Mouse (Mus musculus) olfactory bulb, adult 2 months (tissue): ENCODE results near the gene Ankrd27. TPM values are rescaled to one million over a fixed set of nuclear protein-coding genes. Genes with fewer than 3 reads are reported as not detected.

Experiments
- H3K27ac ChIP-seq: fragments of 200-500 bp; 2 replicates; pipeline ENCODE4 v1.5.1; 2012; ENCODE audit warnings: low read depth, low read length; ENCODE audit not compliant: insufficient read depth
- H3K4me1 ChIP-seq: fragments of 200-500 bp; 2 replicates; pipeline ENCODE4 v1.6.1; 2012; ENCODE audit warnings: low read length; ENCODE audit not compliant: control insufficient read depth, insufficient read depth
- H3K4me3 ChIP-seq: fragments of 200-500 bp; 2 replicates; pipeline ENCODE4 v1.5.1; 2012; ENCODE audit warnings: mild to moderate bottlenecking, low read depth, low read length, moderate library complexity; ENCODE audit not compliant: insufficient read depth
- CTCF ChIP-seq: fragments of 200-500 bp; IDR thresholded peaks from 2 replicates; pipeline ENCODE4 v1.5.1; 2012; ENCODE audit warnings: low read depth, mild to moderate bottlenecking, low read length, moderate library complexity; ENCODE audit not compliant: insufficient read depth
- POLR2A ChIP-seq: fragments of 200-500 bp; IDR thresholded peaks from 2 replicates; pipeline ENCODE4 v1.6.1; 2012; ENCODE audit warnings: mild to moderate bottlenecking, low read depth, low read length, moderate library complexity; ENCODE audit not compliant: insufficient read depth
- WGBS: fragments of 180-500 bp; shearing (Covaris S2); methylation state at CpG from one replicate; pipeline ENCODE4 v1.1.7; 2018; 5-methylcytosine and 5-hydroxymethylcytosine counted together
- polyA plus RNA-seq: library from polyadenylated mRNA; stranded (reverse); fragments of >200 nt; gene quantifications from 2 replicates; pipeline ENCODE4 v1.2.4, GENCODE M21; 2012; ENCODE audit warnings: low replicate concordance; ENCODE audit not compliant: missing spikeins, insufficient read depth, insufficient read length

Ankrd27 gene
- polyA plus RNA-seq, result not detected in 2 replicates

DNA sequence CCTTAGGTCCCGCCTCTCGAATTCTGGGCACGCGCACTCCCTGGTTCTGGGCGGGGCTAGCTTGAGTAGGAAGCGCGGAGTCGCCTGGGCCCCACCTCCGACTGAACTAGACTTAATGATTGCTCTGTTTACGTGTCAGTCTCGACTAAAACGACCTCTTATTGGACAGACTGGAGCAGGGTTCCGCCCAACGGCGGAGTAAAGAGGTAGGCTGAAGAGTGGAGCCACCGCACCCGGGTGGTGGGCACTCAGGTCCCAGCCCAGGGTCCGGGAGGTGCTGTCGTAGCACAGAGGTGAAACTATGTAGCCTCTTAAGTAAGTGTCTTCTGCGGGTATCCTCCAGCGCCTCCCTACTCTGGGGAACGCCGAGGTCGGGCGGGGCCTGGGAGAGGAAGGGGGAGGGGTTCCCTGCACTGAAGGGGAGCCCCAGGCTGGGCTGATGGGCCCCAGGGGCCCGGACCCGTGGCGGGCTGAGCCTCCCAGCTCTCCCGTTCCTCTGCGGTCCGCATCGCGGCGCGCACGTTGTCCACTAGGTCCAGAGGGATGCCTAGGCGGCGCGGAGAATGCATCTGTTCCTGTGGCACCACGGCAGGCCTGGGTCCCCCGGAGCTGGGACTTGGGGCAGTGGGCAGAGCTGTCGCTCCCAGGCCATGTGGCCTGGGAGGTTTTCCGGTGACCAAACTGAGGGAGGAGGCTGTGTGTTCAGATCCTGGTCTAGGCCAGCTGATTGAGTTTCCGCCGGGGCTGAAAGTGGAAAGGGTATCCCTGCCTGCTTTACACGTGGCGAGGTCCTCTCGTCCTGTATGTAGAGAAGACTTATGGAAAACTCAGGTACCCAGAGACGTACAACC lies at the start of gene Ankrd27:
Gene Ankrd27 (plus strand): TSS at position 190 of the 851 bp plus-strand sequence.
- H3K4me1 ChIP-seq, result peaks cover 23% of the 10 kb centered on the region
- WGBS, result under 1% methylated on average over 49 of the region's 49 CpGs
- no peak within 1 kb of the TSS for H3K27ac ChIP-seq
- peak within 1 kb of the TSS; percentile 64 for H3K4me3 ChIP-seq
- TF ChIP-seq POLR2A (no peak; the same call in 1 of the 2 replicates), CTCF (no peak)

GRCm38 (mm10) chr7:35537562-35537961 lies 48.5 kb upstream of the Ankrd27 start, which contains the start of gene Tdrd12:
Gene Tdrd12 (minus strand): TSS chr7:35537745.
- 92% methylated on average over 17 of the region's 17 CpGs for WGBS
- H3K4me3 ChIP-seq, result no peak within 1 kb of the TSS
- no peaks in the 10 kb centered on the region for H3K4me1 ChIP-seq
- H3K27ac ChIP-seq, result no peak within 1 kb of the TSS
- TF ChIP-seq POLR2A (no peak), CTCF (no peak)

GRCm38 (mm10) chr7:35545881-35546280 lies 40.2 kb upstream of the Ankrd27 start:
- 27% methylated on average over 4 of the region's 4 CpGs for WGBS
- Histone ChIP-seq H3K4me1 (no peaks in the 10 kb centered on the region), H3K4me3 (no peak overlapping the region), H3K27ac (no peak overlapping the region)
- TF ChIP-seq CTCF (no peak), POLR2A (no peak)

GRCm38 (mm10) chr7:35553751-35554604 lies 32.1 kb upstream of the Ankrd27 start:
- WGBS, result 63% methylated on average over 10 of the region's 10 CpGs
- peak overlapping the region; percentile 81 for H3K4me3 ChIP-seq
- peaks cover 3% of the 10 kb centered on the region for H3K4me1 ChIP-seq
- no peak for TF ChIP-seq CTCF
- TF ChIP-seq POLR2A, result no peak
- peak overlapping the region; percentile 65; the same call in 1 of the 2 replicates for H3K27ac ChIP-seq

GRCm38 (mm10) chr7:35554605-35555175 lies 31.4 kb upstream of the Ankrd27 start:
- 2% methylated on average over 28 of the region's 28 CpGs for WGBS
- Histone ChIP-seq H3K27ac (peak overlapping the region; percentile 65), H3K4me1 (peaks cover 3% of the 10 kb centered on the region)

DNA sequence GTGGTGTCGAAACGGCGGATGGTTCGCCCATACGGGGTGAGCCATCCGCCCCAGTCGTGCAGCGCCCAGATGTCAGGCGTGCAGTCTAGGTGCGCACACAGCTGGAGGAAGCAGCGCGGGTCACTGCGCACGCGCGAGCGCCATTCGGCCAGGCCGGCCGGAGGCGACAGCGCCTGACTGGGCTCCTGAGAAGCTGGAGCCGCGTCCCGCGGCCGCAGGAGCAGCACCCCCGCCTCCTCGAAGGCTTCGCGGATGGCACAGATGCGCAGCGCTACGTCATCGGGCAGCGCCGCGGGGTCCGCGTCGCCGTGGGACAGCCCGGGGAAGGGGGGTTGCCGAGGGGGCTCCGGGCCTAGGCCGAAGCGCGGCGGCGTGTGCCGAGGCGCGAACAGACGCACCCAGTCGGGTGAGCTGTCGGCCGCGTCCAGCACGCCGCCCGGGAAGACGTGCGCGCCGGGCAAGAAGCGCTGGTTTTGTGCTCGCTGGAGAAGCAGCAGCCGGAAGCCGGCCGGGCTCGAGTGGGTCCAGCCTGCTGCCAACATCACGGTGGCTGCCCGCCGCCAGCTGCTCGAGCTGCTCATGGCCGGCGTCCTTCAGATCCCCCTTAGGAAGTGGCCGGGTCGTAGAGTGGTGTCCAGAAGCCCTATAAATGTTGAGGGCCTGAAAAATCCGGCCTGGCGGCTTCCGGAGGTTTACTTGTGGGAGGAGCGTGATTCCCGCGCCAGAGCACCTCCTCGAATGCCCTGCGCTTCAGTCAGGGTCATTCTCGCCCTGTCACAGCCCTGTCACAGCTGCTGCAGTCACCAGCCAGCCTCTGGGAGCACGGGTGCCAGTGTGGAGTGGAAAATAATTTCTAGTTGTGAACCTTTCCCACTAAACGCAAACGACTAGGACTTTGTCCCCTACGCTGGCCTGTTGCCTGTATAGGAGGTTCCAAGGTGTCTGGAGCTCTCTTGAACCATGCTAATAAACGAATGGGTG lies 30.5 kb upstream of the Ankrd27 start:
- H3K4me3 ChIP-seq, result peak overlapping the region; percentile 81
- TF ChIP-seq CTCF, result no peak
- peak; percentile 92 for TF ChIP-seq POLR2A
- H3K4me1 ChIP-seq, result peaks cover 3% of the 10 kb centered on the region
- H3K27ac ChIP-seq, result peak overlapping the region; percentile 65
- WGBS, result under 1% methylated on average over 93 of the region's 93 CpGs

More at GRCm38 (mm10) chr7:35554605-35555175, 31.4 kb upstream of the Ankrd27 start:
- no peak for TF ChIP-seq POLR2A
- TF ChIP-seq CTCF, result no peak
- peak overlapping the region; percentile 81 for H3K4me3 ChIP-seq

GRCm38 (mm10) chr7:35556205-35556603 lies 29.8 kb upstream of the Ankrd27 start, which contains the start of gene Nudt19:
Gene Nudt19 (minus strand): TSS chr7:35556304.
- H3K27ac ChIP-seq, result peak within 1 kb of the TSS; percentile 65
- H3K4me1 ChIP-seq, result peaks cover 3% of the 10 kb centered on the region
- TF ChIP-seq POLR2A, result no peak
- TF ChIP-seq CTCF, result no peak
- 49% methylated on average over 4 of the region's 4 CpGs for WGBS
- peak within 1 kb of the TSS; percentile 81 for H3K4me3 ChIP-seq

GRCm38 (mm10) chr7:35556905-35557304 lies 29.1 kb upstream of the Ankrd27 start:
- no peak for TF ChIP-seq POLR2A
- TF ChIP-seq CTCF, result no peak
- peaks cover 3% of the 10 kb centered on the region for H3K4me1 ChIP-seq
- H3K4me3 ChIP-seq, result no peak overlapping the region
- 93% methylated on average over 5 of the region's 5 CpGs for WGBS
- H3K27ac ChIP-seq, result no peak overlapping the region
